Mouse (Mus musculus) kidney, adult 2 months (tissue): ENCODE measurements around the gene Atp13a2. TPM values are rescaled to one million over a fixed set of nuclear protein-coding genes. Genes with fewer than 3 reads are reported as not detected.

Experiments
- DNase-seq: peaks from one replicate; pipeline ENCODE4 v3.0.0; 2021
- H3K27ac ChIP-seq: fragments of 200-500 bp; 2 replicates; pipeline ENCODE4 v1.5.1; 2012; ENCODE audit warnings: low read depth, low read length, control low read depth, inconsistent platforms; ENCODE audit not compliant: insufficient read depth
- H3K27me3 ChIP-seq: fragments of 200-500 bp; replicated peaks from 2 replicates; pipeline ENCODE4 v1.6.1; 2012; ENCODE audit warnings: mild to moderate bottlenecking, moderate library complexity, low read length, inconsistent platforms; ENCODE audit not compliant: control insufficient read depth, insufficient read depth
- H3K36me3 ChIP-seq: fragments of 200-500 bp; 2 replicates; pipeline ENCODE4 v1.6.1; 2012; ENCODE audit warnings: mild to moderate bottlenecking, moderate library complexity, low read length, inconsistent platforms; ENCODE audit not compliant: control insufficient read depth, insufficient read depth
- H3K4me1 ChIP-seq: fragments of 200-500 bp; 2 replicates; pipeline ENCODE4 v1.6.1; 2011; ENCODE audit warnings: low read length; ENCODE audit not compliant: control insufficient read depth, insufficient read depth
- H3K4me3 ChIP-seq: fragments of 200-500 bp; 2 replicates; pipeline ENCODE4 v1.5.1; 2011; ENCODE audit warnings: mild to moderate bottlenecking, low read depth, low read length, control low read depth; ENCODE audit not compliant: insufficient read depth
- CTCF ChIP-seq: fragments of 200-500 bp; conservative IDR thresholded peaks from 2 replicates; pipeline ENCODE4 v1.5.1; 2011; ENCODE audit warnings: low read depth, mild to moderate bottlenecking, control low read depth, low read length, moderate library complexity, mixed read lengths; ENCODE audit not compliant: insufficient read depth, insufficient read length
- POLR2A ChIP-seq: fragments of 200-500 bp; IDR thresholded peaks from one replicate; pipeline ENCODE4 v1.6.1; 2011; ENCODE audit warnings: low read depth, low read length, control low read depth
- WGBS: fragments of 180-500 bp; shearing (Covaris S2); methylation state at CpG from one replicate; pipeline ENCODE4 v1.1.7; 2018; 5-methylcytosine and 5-hydroxymethylcytosine counted together
- polyA plus RNA-seq: library from polyadenylated mRNA; depleted of rRNA; stranded (reverse); fragments of >200 nt; gene quantifications from 2 replicates; pipeline ENCODE4 v1.2.3, GENCODE M21; 2012

Atp13a2 gene
- polyA plus RNA-seq, 1 experiment = 46.3 TPM

DNA sequence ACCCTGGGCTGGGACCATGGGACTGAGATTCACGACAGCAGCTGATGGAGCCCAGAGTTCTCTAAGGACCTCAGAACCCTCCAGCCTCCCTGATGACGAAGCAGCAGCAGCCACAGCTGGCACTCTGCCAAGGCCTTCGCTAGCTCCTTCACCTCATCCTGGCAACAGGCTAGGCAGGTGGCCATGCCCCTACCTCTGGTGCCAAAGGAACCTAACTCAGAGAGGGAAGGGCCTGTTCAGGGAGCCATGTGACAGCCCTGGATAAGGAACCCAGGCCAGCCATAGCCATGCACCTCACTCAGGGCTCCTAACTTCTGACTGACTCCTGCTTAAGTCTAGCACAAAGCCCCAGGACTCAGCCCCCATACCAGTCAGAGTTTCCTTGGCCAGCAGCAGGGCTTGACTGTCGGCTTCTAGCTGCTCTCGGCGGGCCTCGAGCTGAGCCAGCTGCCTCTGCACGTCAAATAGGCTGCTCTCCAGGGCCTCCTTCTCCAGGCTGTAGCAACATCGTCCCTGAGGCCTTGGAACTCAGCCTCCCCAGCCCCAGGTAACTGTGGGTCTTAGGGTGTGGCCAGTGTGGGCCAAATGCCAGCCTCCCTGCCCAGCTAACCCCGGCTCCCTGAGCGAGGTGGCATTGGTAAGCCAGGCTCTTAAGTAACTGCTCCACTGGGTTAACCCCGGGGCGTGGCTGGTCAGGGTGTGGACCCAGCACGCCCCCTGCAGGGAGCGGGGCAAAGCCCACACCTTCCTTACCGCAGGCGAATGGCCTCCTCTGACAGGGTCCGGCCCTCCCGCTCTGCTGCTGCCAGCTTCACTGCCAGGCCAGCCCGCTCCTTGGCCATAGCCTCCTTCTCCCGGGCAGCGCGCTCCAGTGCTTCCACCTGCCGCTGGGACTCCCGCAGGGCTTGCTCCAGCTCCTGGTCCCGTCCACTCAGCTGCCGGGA, 47.2 kb downstream of the Atp13a2 start:
- Histone ChIP-seq H3K36me3 (peaks cover 2% of the 10 kb centered on the region; the same call in 1 of the 2 replicates), H3K27me3 (no peaks in the 10 kb centered on the region), H3K27ac (peak overlapping the region; percentile 21; the same call in 1 of the 2 replicates), H3K4me1 (peaks cover 3% of the 10 kb centered on the region; the same call in 1 of the 2 replicates), H3K4me3 (no peak overlapping the region)
- DNase-seq = peak; percentile 83
- TF ChIP-seq CTCF = no peak; the same call in 1 of the 2 replicates
- TF ChIP-seq POLR2A = no peak
- 39% methylated on average over 27 of the region's 27 CpGs for WGBS

DNA sequence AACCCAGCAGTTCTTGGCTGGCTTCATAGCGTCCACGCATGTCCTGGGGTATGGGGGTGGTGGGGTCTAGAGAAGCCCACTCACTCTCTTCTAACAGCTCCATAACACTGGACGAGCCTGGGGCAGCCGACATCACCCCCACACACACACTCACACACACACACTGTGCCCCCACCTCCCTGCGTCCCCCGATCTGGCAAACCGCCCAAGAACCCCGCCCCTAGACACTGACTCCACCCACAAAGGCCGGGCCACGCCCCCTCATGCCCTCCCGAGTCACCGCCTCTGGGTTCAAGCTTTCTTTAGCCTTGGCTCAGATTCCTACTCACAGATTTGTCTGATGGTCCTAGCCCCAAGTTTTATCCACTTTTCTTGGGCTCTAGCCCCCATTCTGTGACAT, 54.4 kb downstream of the Atp13a2 start:
- 56% methylated on average over 12 of the region's 12 CpGs for WGBS
- Histone ChIP-seq H3K27ac (no peak overlapping the region), H3K36me3 (peaks cover 2% of the 10 kb centered on the region; the same call in 1 of the 2 replicates), H3K4me1 (no peaks in the 10 kb centered on the region), H3K4me3 (no peak overlapping the region), H3K27me3 (no peaks in the 10 kb centered on the region)
- no peak for TF ChIP-seq CTCF
- TF ChIP-seq POLR2A = no peak
- no peak for DNase-seq

DNA sequence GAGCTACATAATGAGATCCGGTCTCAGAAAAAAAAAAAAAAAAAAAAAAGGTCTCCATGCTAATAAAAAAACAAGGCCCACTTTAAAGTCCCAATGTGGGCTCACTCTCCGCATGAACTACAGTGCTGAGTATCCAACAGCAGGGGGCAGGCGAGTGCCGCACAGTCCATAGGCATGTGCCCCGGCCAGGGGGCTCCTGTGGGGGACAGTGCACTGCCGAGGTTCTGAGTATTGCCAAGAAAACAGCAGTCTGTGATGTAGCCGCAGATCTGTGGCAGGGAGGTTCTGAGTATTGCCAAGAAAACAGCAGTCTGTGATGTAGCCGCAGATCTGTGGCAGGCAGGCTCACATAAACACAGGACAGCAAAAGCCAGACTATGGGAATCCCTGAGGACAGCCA, 58.1 kb downstream of the Atp13a2 start:
- DNase-seq = peak; percentile 52
- H3K4me3 ChIP-seq = no peak overlapping the region
- TF ChIP-seq POLR2A (no peak), CTCF (peak; percentile 75)
- WGBS = 17% methylated on average over 8 of the region's 8 CpGs
- no peak overlapping the region for H3K27ac ChIP-seq
- no peaks in the 10 kb centered on the region for H3K36me3 ChIP-seq
- no peaks in the 10 kb centered on the region for H3K27me3 ChIP-seq
- H3K4me1 ChIP-seq = 0 out of 2 replicates have a peak, but pooled peaks cover 3% of the 10 kb centered on the region

DNA sequence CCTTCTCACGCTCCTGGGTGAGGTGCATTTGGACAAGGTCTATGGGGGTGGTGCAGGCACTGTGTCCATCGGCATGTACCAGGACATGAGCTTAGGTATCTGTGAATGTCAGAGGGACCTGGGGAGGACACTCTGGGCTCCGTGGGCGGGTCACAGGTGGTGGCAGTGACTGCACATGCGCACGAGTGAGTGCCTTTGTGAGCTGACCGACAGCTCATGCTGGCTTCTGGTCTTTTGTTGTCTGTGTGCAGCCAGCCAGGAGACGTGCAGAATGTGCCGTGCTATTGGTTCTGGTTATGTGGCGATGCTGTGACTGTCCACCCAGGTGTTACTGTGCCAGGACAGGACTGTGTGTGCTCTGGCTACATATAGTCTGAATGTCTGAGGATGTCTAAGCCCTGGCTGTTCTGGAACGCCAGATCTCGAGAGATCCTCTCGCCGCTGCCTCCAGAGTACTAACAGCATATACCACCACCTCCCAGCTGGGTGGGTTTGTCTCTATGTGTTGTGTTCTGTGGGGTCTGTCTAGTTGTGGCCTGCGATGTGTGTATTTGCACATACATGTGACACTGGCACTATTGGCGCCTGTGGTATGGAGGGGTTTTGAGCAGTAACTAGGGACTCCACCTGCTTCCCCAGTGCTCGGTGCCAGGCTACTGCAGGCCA, 62.3 kb downstream of the Atp13a2 start:
- Histone ChIP-seq H3K36me3 (no peaks in the 10 kb centered on the region), H3K27ac (no peak overlapping the region), H3K4me1 (peaks cover 5% of the 10 kb centered on the region; the same call in 1 of the 2 replicates), H3K4me3 (no peak overlapping the region), H3K27me3 (no peaks in the 10 kb centered on the region)
- 76% methylated on average over 17 of the region's 17 CpGs for WGBS
- no peak for DNase-seq
- no peak for TF ChIP-seq POLR2A
- no peak for TF ChIP-seq CTCF

DNA sequence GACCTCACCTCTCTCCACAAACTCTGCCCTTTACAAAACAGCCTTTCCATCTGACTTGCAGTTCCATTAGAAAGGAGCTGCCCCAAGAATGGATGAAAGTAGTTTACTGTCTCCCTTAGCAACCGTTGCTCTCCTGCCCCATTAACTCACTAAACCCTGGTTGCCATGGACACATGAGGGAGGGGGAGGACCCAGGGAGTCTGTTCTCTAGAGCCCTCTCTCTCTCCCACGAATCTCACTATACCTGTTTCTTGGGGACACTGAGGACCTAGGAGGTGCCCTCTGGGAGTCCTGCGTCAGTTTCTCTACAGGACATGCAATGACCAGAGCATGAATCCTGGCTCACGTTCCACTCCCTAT, 62.8 kb downstream of the Atp13a2 start:
- no peak for TF ChIP-seq POLR2A
- TF ChIP-seq CTCF = no peak
- Histone ChIP-seq H3K27me3 (no peaks in the 10 kb centered on the region), H3K4me1 (peaks cover 10% of the 10 kb centered on the region; the same call in 1 of the 2 replicates), H3K36me3 (no peaks in the 10 kb centered on the region), H3K4me3 (no peak overlapping the region), H3K27ac (no peak overlapping the region)
- DNase-seq = peak; percentile 62
- WGBS = 42% methylated on average over 4 of the region's 4 CpGs

DNA sequence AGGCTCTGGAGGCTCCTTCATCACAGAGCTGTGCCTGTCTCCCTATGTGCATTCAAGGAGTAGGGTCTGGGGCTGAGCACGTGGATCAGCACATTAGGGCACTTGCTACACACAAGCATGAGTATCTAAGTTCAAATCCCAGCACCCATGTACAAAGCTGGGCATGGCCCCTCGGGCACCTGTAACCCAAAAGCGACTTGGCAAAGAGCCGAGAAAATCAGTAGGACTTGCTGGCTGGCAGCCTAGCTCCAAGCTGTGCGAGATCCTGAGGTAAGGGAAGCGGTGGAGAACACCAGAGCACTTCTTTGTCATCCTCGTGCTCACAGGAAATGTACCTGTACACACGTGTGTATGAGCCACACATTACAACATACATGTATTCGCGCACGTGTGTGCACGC, 65.8 kb downstream of the Atp13a2 start:
- TF ChIP-seq POLR2A = no peak
- no peak for TF ChIP-seq CTCF
- 50% methylated on average over 12 of the region's 12 CpGs for WGBS
- DNase-seq = peak; percentile 59
- H3K27me3 ChIP-seq = no peaks in the 10 kb centered on the region
- peak overlapping the region; percentile 48 for H3K4me3 ChIP-seq
- H3K27ac ChIP-seq = peak overlapping the region; percentile 88
- H3K4me1 ChIP-seq = peaks cover 7% of the 10 kb centered on the region; the same call in 1 of the 2 replicates
- no peaks in the 10 kb centered on the region for H3K36me3 ChIP-seq

DNA sequence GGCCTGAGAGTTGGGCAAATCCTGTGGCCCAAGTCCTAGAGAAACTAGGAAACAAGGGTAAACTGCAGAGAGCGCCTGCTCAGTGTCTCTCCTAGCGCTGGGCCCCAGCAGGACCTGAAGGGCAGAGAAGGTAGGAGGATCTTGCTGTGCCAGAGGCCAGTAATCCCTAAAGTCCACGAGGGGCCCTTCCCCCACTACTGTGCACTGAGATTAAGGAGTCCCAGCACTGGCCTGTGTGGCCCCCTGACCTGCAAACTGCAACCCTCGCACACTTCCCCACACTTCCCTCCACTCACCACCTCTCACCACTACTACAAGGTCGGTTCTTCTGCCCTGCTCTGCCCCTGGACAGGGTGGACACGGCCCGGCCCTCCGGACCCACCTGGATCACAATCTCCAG, 66.5 kb downstream of the Atp13a2 start:
- WGBS = 30% methylated on average over 8 of the region's 8 CpGs
- TF ChIP-seq CTCF (no peak), POLR2A (no peak)
- peaks cover 7% of the 10 kb centered on the region; the same call in 1 of the 2 replicates for H3K4me1 ChIP-seq
- no peaks in the 10 kb centered on the region for H3K27me3 ChIP-seq
- H3K36me3 ChIP-seq = no peaks in the 10 kb centered on the region
- peak overlapping the region; percentile 88 for H3K27ac ChIP-seq
- DNase-seq = peak; percentile 78
- peak overlapping the region; percentile 48 for H3K4me3 ChIP-seq
